Mouse (Mus musculus): ENCODE measurements around the gene Pcare. TPM values are rescaled to one million over a fixed set of nuclear protein-coding genes. Genes with fewer than 3 reads are reported as not detected.

Pcare gene
- total and polyA plus RNA-seq, 3 experiments, result not detected

GRCm38 (mm10) chr17:71707715-71708114, 45.0 kb downstream of the Pcare start:
- no peak for DNase-seq (ENCODE audit: extremely low read depth)
- H3K4me3 ChIP-seq (replicated peaks in 1 of 3; ENCODE audit: low read depth in 2 of 3, low read length in 2 of 3, poor library complexity in 1 of 3), result no peak overlapping the region
- in situ Hi-C loops (cut with MboI; ENCODE audit: low pct_ligation_motif_present, low pct_unique_long_range_greater_than_20kb, low sequenced_read_pairs), result no loop called here
- no peak overlapping the region for H3K27ac ChIP-seq (ENCODE audit: insufficient read depth, low read depth)
- H3K9ac ChIP-seq (ENCODE audit: insufficient read depth, low read depth), result no peak overlapping the region
- H3K36me3 ChIP-seq (replicated peaks in 1 of 2; ENCODE audit: control insufficient read depth in 1 of 2, insufficient read depth in 1 of 2, low read length in 1 of 2), result peaks cover 0 to 96% of the 10 kb centered on the region in 2 experiments
- H3K27me3 ChIP-seq (replicated peaks), result no peaks in the 10 kb centered on the region
- H3K79me2 ChIP-seq (replicated peaks; ENCODE audit: control insufficient read depth, extremely low read depth, insufficient read depth, poor library complexity, severe bottlenecking), result no peaks in the 10 kb centered on the region
- H3K9me3 ChIP-seq (replicated peaks; ENCODE audit: low read length), result peaks cover 8% of the 10 kb centered on the region
- dilution Hi-C loops (cut with MboI; ENCODE audit: extremely low pct_ligation_motif_present, extremely low pct_unique_long_range_greater_than_20kb, low sequenced_read_pairs), result no loop called here
- TF ChIP-seq MAZ (IDR thresholded peaks at IDR 0.05; ENCODE audit: low read depth, low read length) (no peak), RCOR1 (conservative IDR thresholded peaks at IDR 0.05; ENCODE audit: low read depth, low read length) (no peak), CHD1 (IDR thresholded peaks at IDR 0.05; ENCODE audit: low read depth, low read length) (no peak), MEF2A (IDR thresholded peaks at IDR 0.05; ENCODE audit: borderline replicate concordance, low read depth, low read length) (no peak), NELFE (IDR thresholded peaks at IDR 0.05; ENCODE audit: low read depth, low read length) (no peak), ZMIZ1 (IDR thresholded peaks at IDR 0.05; ENCODE audit: low read depth, low read length) (no peak), CHD2 (IDR thresholded peaks at IDR 0.05; ENCODE audit: low read length) (no peak), KAT2A (IDR thresholded peaks at IDR 0.05; ENCODE audit: insufficient replicate concordance, low read length) (no peak), GABPA (IDR thresholded peaks at IDR 0.05; ENCODE audit: insufficient replicate concordance, low read depth, low read length) (no peak), MXI1 (IDR thresholded peaks at IDR 0.05; ENCODE audit: low read depth, low read length) (no peak), ELF1 (IDR thresholded peaks at IDR 0.05; ENCODE audit: low read depth, low read length) (no peak), POLR2AphosphoS2 (IDR thresholded peaks at IDR 0.05; ENCODE audit: low read depth, low read length) (no peak)
- H3K4me2 ChIP-seq (ENCODE audit: insufficient read depth, low read depth, poor library complexity, severe bottlenecking), result no peak overlapping the region
- H3K4me1 ChIP-seq (ENCODE audit: control insufficient read depth in 1 of 2, insufficient read depth in 2 of 2), result peaks cover 0 to 11% of the 10 kb centered on the region in 2 experiments; a peak in 1 of 4 replicates

GRCm38 (mm10) chr17:71705550-71706480, 46.9 kb downstream of the Pcare start:
- Histone ChIP-seq H3K36me3 (replicated peaks in 1 of 2; ENCODE audit: control insufficient read depth in 1 of 2, insufficient read depth in 1 of 2, low read length in 1 of 2) (peaks cover 0 to 91% of the 10 kb centered on the region in 2 experiments), H3K4me3 (replicated peaks in 1 of 3; ENCODE audit: low read depth in 2 of 3, low read length in 2 of 3, poor library complexity in 1 of 3) (no peak overlapping the region)
- TF ChIP-seq HCFC1 (IDR thresholded peaks at IDR 0.05; ENCODE audit: low read depth, low read length) (no peak), ELF1 (IDR thresholded peaks at IDR 0.05; ENCODE audit: low read depth, low read length) (no peak), ETS1 (conservative IDR thresholded peaks at IDR 0.05; ENCODE audit: low read depth, low read length) (no peak), ZMIZ1 (IDR thresholded peaks at IDR 0.05; ENCODE audit: low read depth, low read length) (no peak), KAT2A (IDR thresholded peaks at IDR 0.05; ENCODE audit: insufficient replicate concordance, low read length) (no peak), TBP (conservative IDR thresholded peaks at IDR 0.05; ENCODE audit: low read depth, low read length) (no peak), USF1 (IDR thresholded peaks at IDR 0.05; ENCODE audit: low read depth, low read length) (no peak), RAD21 (IDR thresholded peaks at IDR 0.05; ENCODE audit: low read depth, low read length) (no peak), MAZ (IDR thresholded peaks at IDR 0.05; ENCODE audit: low read depth, low read length) (no peak), POLR2A (IDR thresholded peaks at IDR 0.05; ENCODE audit: low read depth, low read length) (no peak), POLR2AphosphoS2 (IDR thresholded peaks at IDR 0.05; ENCODE audit: low read depth, low read length) (no peak)

More at GRCm38 (mm10) chr17:71705550-71706480, 46.9 kb downstream of the Pcare start:
- Histone ChIP-seq H3K27me3 (replicated peaks) (no peaks in the 10 kb centered on the region), H3K4me2 (ENCODE audit: insufficient read depth, low read depth, poor library complexity, severe bottlenecking) (no peak overlapping the region), H3K9me3 (replicated peaks; ENCODE audit: low read length) (peaks cover 8% of the 10 kb centered on the region), H3K4me1 (ENCODE audit: control insufficient read depth in 1 of 2, insufficient read depth in 2 of 2) (peaks cover 0 to 11% of the 10 kb centered on the region in 2 experiments; a peak in 1 of 4 replicates), H3K27ac (ENCODE audit: insufficient read depth, low read depth) (no peak overlapping the region), H3K79me2 (replicated peaks; ENCODE audit: control insufficient read depth, extremely low read depth, insufficient read depth, poor library complexity, severe bottlenecking) (no peaks in the 10 kb centered on the region), H3K9ac (ENCODE audit: insufficient read depth, low read depth) (no peak overlapping the region)
- no peak for DNase-seq (ENCODE audit: extremely low read depth)
- in situ Hi-C loops (cut with MboI; ENCODE audit: low pct_ligation_motif_present, low pct_unique_long_range_greater_than_20kb, low sequenced_read_pairs), result no loop called here
- dilution Hi-C loops (cut with MboI; ENCODE audit: extremely low pct_ligation_motif_present, extremely low pct_unique_long_range_greater_than_20kb, low sequenced_read_pairs), result no loop called here

All from CH12.LX (cell line).